In the genomic region with DNA sequence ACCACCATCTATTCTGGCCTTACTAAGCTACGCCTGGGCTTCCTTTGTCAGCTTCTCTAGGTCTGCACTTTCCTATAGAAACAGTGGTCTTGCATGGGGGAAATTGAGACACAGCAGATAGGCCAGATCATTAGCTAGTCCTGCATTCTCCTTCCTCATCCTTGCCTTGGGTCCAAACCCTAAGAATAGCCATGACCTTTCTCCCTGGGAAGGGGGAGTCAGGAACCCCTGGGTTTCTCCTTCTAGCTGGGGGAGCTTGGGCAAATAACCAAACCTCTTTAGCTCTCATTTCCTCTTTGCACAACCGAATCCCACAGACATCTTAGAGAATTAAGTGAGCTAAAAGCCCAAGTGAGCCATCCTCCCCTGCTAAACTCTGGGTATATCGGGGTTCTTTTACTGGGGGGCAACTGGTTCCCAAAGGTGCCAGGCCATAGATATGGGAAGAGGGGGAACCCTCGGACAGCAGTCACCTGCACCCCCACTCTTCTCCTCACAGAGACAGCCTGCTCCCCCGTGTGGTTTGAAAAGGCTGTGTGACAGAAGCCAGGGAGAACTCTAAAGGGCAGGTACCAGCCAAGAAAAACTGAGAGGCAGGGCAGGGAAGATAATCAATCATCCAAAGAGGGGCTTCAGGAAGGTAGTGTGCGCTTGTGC, we compare ENCODE assay signal across 8 mouse cellular contexts.
DNase-seq lines count a peak whose midpoint lies in the region; ATAC-seq and TF ChIP-seq lines count a peak whose summit lies in the region.

No protein-coding gene starts in this region.

- TF ChIP-seq POLR2A in limb, embryonic 14.5 days (IDR thresholded peaks at IDR 0.05; ENCODE audit: borderline replicate concordance, extremely low read depth, insufficient read depth, insufficient read length), result no peak

- DNase-seq in forebrain, embryonic 10.5 days (ENCODE audit: extremely low spot score, low spot score), result peak; percentile 15
- DNase-seq in forebrain, embryonic 11.5 days (ENCODE audit: low spot score), result no peak
- peak; percentile 34 for DNase-seq in A20 (ENCODE audit: low read depth, low spot score)
- DNase-seq in forebrain, embryonic 14.5 days (ENCODE audit: low spot score), result no peak
- DNase-seq in limb, embryonic 14.5 days (ENCODE audit: low spot score), result no peak
- DNase-seq in urinary bladder, postnatal 25 days (ENCODE audit: low spot score), result no peak
- no peak for DNase-seq in layer of hippocampus, postnatal 10 days (ENCODE audit: low spot score in 2 of 2)
- no peak for DNase-seq in right cerebral cortex, adult 2 months (ENCODE audit: low spot score in 2 of 2)

- no peaks in the 10 kb centered on the region for H3K36me3 ChIP-seq in forebrain, embryonic 10.5 days (replicated peaks)
- no peaks in the 10 kb centered on the region for H3K36me3 ChIP-seq in forebrain, embryonic 11.5 days (ENCODE audit: control insufficient read depth, insufficient read depth, low read length)
- no peaks in the 10 kb centered on the region for H3K36me3 ChIP-seq in forebrain, embryonic 14.5 days (ENCODE audit: control insufficient read depth, insufficient read depth, low read length)
- no peaks in the 10 kb centered on the region for H3K36me3 ChIP-seq in limb, embryonic 14.5 days (ENCODE audit: control insufficient read depth, insufficient read depth, low read length)

- H3K4me2 ChIP-seq in forebrain, embryonic 11.5 days (ENCODE audit: low read depth, low read length, severe bottlenecking), result no peak overlapping the region
- H3K4me2 ChIP-seq in forebrain, embryonic 14.5 days (ENCODE audit: low read length), result no peak overlapping the region
- H3K4me2 ChIP-seq in limb, embryonic 14.5 days (replicated peaks; ENCODE audit: low read depth, low read length, severe bottlenecking), result no peak overlapping the region

- H3K4me1 ChIP-seq in forebrain, embryonic 10.5 days, result peaks cover 98% of the 10 kb centered on the region
- H3K4me1 ChIP-seq in forebrain, embryonic 11.5 days (replicated peaks; ENCODE audit: control insufficient read depth, insufficient read depth, low read length), result peaks cover 72% of the 10 kb centered on the region
- peaks cover 88% of the 10 kb centered on the region for H3K4me1 ChIP-seq in forebrain, embryonic 14.5 days (ENCODE audit: control insufficient read depth, insufficient read depth, low read length)
- H3K4me1 ChIP-seq in limb, embryonic 14.5 days (ENCODE audit: control insufficient read depth, insufficient read depth, low read length), result peaks cover 86% of the 10 kb centered on the region

- H3K9ac ChIP-seq in forebrain, embryonic 11.5 days (ENCODE audit: low read length), result no peak overlapping the region
- no peak overlapping the region for H3K9ac ChIP-seq in forebrain, embryonic 14.5 days (ENCODE audit: low read length)
- no peak overlapping the region for H3K9ac ChIP-seq in limb, embryonic 14.5 days (ENCODE audit: low read depth, low read length, severe bottlenecking)

- ATAC-seq in forebrain, embryonic 11.5 days (replicated peaks; ENCODE audit: low FRiP score), result no peak
- ATAC-seq in forebrain, embryonic 14.5 days, result no peak
- ATAC-seq in limb, embryonic 14.5 days (ENCODE audit: low FRiP score, low read depth), result no peak

- no peak overlapping the region for H3K4me3 ChIP-seq in forebrain, embryonic 10.5 days
- no peak overlapping the region for H3K4me3 ChIP-seq in forebrain, embryonic 11.5 days (ENCODE audit: low read depth, low read length)
- no peak overlapping the region for H3K4me3 ChIP-seq in forebrain, embryonic 14.5 days (ENCODE audit: low read depth, low read length)
- no peak overlapping the region for H3K4me3 ChIP-seq in limb, embryonic 14.5 days (replicated peaks; ENCODE audit: low read length)

- no peaks in the 10 kb centered on the region for H3K9me3 ChIP-seq in forebrain, embryonic 10.5 days
- no peaks in the 10 kb centered on the region for H3K9me3 ChIP-seq in forebrain, embryonic 11.5 days (ENCODE audit: control insufficient read depth, low read length)
- no peaks in the 10 kb centered on the region for H3K9me3 ChIP-seq in forebrain, embryonic 14.5 days (replicated peaks; ENCODE audit: control insufficient read depth, low read length)
- no peaks in the 10 kb centered on the region for H3K9me3 ChIP-seq in limb, embryonic 14.5 days (ENCODE audit: control insufficient read depth, low read length)

- 54% methylated on average over 6 of the region's 6 CpGs for WGBS in forebrain, embryonic 10.5 days
- WGBS in forebrain, embryonic 11.5 days, result 62% methylated on average over 6 of the region's 6 CpGs
- 51% methylated on average over 6 of the region's 6 CpGs for WGBS in forebrain, embryonic 14.5 days
- 52% methylated on average over 6 of the region's 6 CpGs for WGBS in limb, embryonic 14.5 days

- H3K27ac ChIP-seq in forebrain, embryonic 10.5 days, result peak overlapping the region; percentile 88
- no peak overlapping the region for H3K27ac ChIP-seq in forebrain, embryonic 11.5 days (ENCODE audit: low read depth, low read length)
- H3K27ac ChIP-seq in forebrain, embryonic 14.5 days (ENCODE audit: low read depth, low read length), result peak overlapping the region; percentile 59
- H3K27ac ChIP-seq in limb, embryonic 14.5 days (replicated peaks; ENCODE audit: low read depth, low read length), result peak overlapping the region; percentile 96; the same call in 1 of the 2 replicates

- peaks cover 41% of the 10 kb centered on the region for H3K27me3 ChIP-seq in forebrain, embryonic 10.5 days (ENCODE audit: poor library complexity, severe bottlenecking)
- H3K27me3 ChIP-seq in forebrain, embryonic 11.5 days (ENCODE audit: control insufficient read depth, insufficient read depth, low read length), result no peaks in the 10 kb centered on the region
- no peaks in the 10 kb centered on the region for H3K27me3 ChIP-seq in forebrain, embryonic 14.5 days (replicated peaks; ENCODE audit: control insufficient read depth, insufficient read depth, low read length)
- H3K27me3 ChIP-seq in limb, embryonic 14.5 days (ENCODE audit: control insufficient read depth, insufficient read depth, low read length), result no peaks in the 10 kb centered on the region

Comparison
In these comparisons a context has a peak if more than half of its experiments do, and no peak if none do; other contexts are left out.
1. DNase-seq: peak in forebrain, embryonic 10.5 days (single experiment) and A20 (single experiment); none in forebrain, embryonic 11.5 days (single experiment), forebrain, embryonic 14.5 days (single experiment), limb, embryonic 14.5 days (single experiment), urinary bladder, postnatal 25 days (single experiment), layer of hippocampus, postnatal 10 days (0 of 2) and right cerebral cortex, adult 2 months (0 of 2).